Mouse (Mus musculus) midbrain, embryonic 16.5 days (tissue): ENCODE measurements around the gene Plekhh2. TPM values are rescaled to one million over a fixed set of nuclear protein-coding genes. Genes with fewer than 3 reads are reported as not detected.

Source experiments
- ATAC-seq: fragments of 200-750 bp; cut with Nextera tagmentation; 2 replicates; pipeline ENCODE4 v1.8.0; 2017; ENCODE audit warnings: moderate TSS enrichment
- H3K27ac ChIP-seq: fragments of 300-500 bp; sonication (generic); 2 replicates; pipeline ENCODE4 v1.5.1; 2014; ENCODE audit warnings: mild to moderate bottlenecking, low read length, mixed read lengths
- H3K27me3 ChIP-seq: fragments of 300-500 bp; sonication (generic); 2 replicates; pipeline ENCODE4 v1.6.1; 2014; ENCODE audit warnings: low read depth, low read length, mixed read lengths; ENCODE audit not compliant: control insufficient read depth, insufficient read depth
- H3K36me3 ChIP-seq: fragments of 300-500 bp; sonication (generic); 2 replicates; pipeline ENCODE4 v1.6.1; 2014; ENCODE audit warnings: mild to moderate bottlenecking, low read length, moderate library complexity, mixed read lengths; ENCODE audit not compliant: control insufficient read depth, insufficient read depth
- H3K4me1 ChIP-seq: fragments of 300-500 bp; sonication (generic); 2 replicates; pipeline ENCODE4 v1.6.1; 2014; ENCODE audit warnings: mild to moderate bottlenecking, low read length, mixed read lengths; ENCODE audit not compliant: control insufficient read depth, insufficient read depth
- H3K4me2 ChIP-seq: fragments of 300-500 bp; sonication (generic); 2 replicates; pipeline ENCODE4 v1.6.1; 2014; ENCODE audit warnings: mild to moderate bottlenecking, low read length, mixed read lengths
- H3K4me3 ChIP-seq: fragments of 300-500 bp; sonication (generic); 2 replicates; pipeline ENCODE4 v1.5.1; 2014; ENCODE audit warnings: low read depth, mild to moderate bottlenecking, low read length, moderate library complexity, mixed read lengths
- H3K9ac ChIP-seq: fragments of 300-500 bp; sonication (generic); 2 replicates; pipeline ENCODE4 v1.6.1; 2014; ENCODE audit warnings: low read depth, low read length, mixed read lengths
- H3K9me3 ChIP-seq: fragments of 300-500 bp; sonication (generic); replicated peaks from 2 replicates; pipeline ENCODE4 v1.6.1; 2014; ENCODE audit warnings: mild to moderate bottlenecking, low read length, mixed read lengths; ENCODE audit not compliant: control insufficient read depth, poor library complexity, severe bottlenecking
- WGBS: fragments of 180-500 bp; shearing (Covaris S2); extraction: QIAGEN DNeasy Blood & Tissue Kit; methylation state at CpG from one replicate; pipeline ENCODE4 v1.1.7; 2014; 5-methylcytosine and 5-hydroxymethylcytosine counted together
- polyA plus RNA-seq: library from polyadenylated mRNA; unstranded; fragments of >200 nt; fragmentation: Nextera tagmentation; extraction: Ambion mirVana; gene quantifications from 2 replicates; pipeline ENCODE4 v1.2.1, GENCODE M21; 2015

Gene Plekhh2
- polyA plus RNA-seq, 1 experiment from 2014 or later, result 2.3 TPM

- H3K9ac ChIP-seq, result peak overlapping the region; percentile 12
- no peaks in the 10 kb centered on the region for H3K9me3 ChIP-seq
- H3K27ac ChIP-seq, result peak overlapping the region; percentile 67
- peak overlapping the region; percentile 49 for H3K4me2 ChIP-seq
- 32% methylated on average over 10 of the region's 10 CpGs for WGBS
- no peaks in the 10 kb centered on the region for H3K27me3 ChIP-seq
- H3K4me1 ChIP-seq, result 0 out of 2 replicates have a peak, but pooled peaks cover 2% of the 10 kb centered on the region
- H3K36me3 ChIP-seq, result no peaks in the 10 kb centered on the region
- peak overlapping the region; percentile 25 for H3K4me3 ChIP-seq
- peak; percentile 83 for ATAC-seq
Measured at GRCm38 (mm10) chr17:84596015-84596441, 84.3 kb downstream of the Plekhh2 start.

GRCm38 (mm10) chr17:84596501-84596900 is 84.8 kb downstream of the Plekhh2 start:
- H3K4me3 ChIP-seq, result peak overlapping the region; percentile 25; the same call in 1 of the 2 replicates
- WGBS, result 30% methylated on average over 7 of the region's 7 CpGs
- peak overlapping the region; percentile 12; the same call in 1 of the 2 replicates for H3K9ac ChIP-seq

GRCm38 (mm10) chr17:84597859-84598258 is 86.2 kb downstream of the Plekhh2 start:
- Histone ChIP-seq H3K27ac (no peak overlapping the region), H3K9me3 (no peaks in the 10 kb centered on the region), H3K36me3 (no peaks in the 10 kb centered on the region), H3K27me3 (no peaks in the 10 kb centered on the region), H3K4me3 (no peak overlapping the region), H3K4me2 (no peak overlapping the region), H3K9ac (no peak overlapping the region), H3K4me1 (0 out of 2 replicates have a peak, but pooled peaks cover 2% of the 10 kb centered on the region)
- ATAC-seq, result no peak
- 96% methylated on average over 12 of the region's 12 CpGs for WGBS

More at GRCm38 (mm10) chr17:84596501-84596900, 84.8 kb downstream of the Plekhh2 start:
- H3K36me3 ChIP-seq, result no peaks in the 10 kb centered on the region
- no peaks in the 10 kb centered on the region for H3K9me3 ChIP-seq
- no peaks in the 10 kb centered on the region for H3K27me3 ChIP-seq
- peak overlapping the region; percentile 67 for H3K27ac ChIP-seq
- peak overlapping the region; percentile 49 for H3K4me2 ChIP-seq
- ATAC-seq, result no peak
- 0 out of 2 replicates have a peak, but pooled peaks cover 2% of the 10 kb centered on the region for H3K4me1 ChIP-seq

GRCm38 (mm10) chr17:84598928-84599327 is 87.2 kb downstream of the Plekhh2 start:
- Histone ChIP-seq H3K27ac (no peak overlapping the region), H3K36me3 (no peaks in the 10 kb centered on the region), H3K4me1 (0 out of 2 replicates have a peak, but pooled peaks cover 2% of the 10 kb centered on the region), H3K9ac (no peak overlapping the region), H3K9me3 (no peaks in the 10 kb centered on the region), H3K27me3 (no peaks in the 10 kb centered on the region), H3K4me3 (no peak overlapping the region), H3K4me2 (no peak overlapping the region)
- 93% methylated on average over 7 of the region's 7 CpGs for WGBS
- no peak for ATAC-seq

- Histone ChIP-seq H3K27ac (no peak overlapping the region), H3K27me3 (no peaks in the 10 kb centered on the region), H3K4me1 (0 out of 2 replicates have a peak, but pooled peaks cover 2% of the 10 kb centered on the region), H3K4me2 (no peak overlapping the region), H3K36me3 (no peaks in the 10 kb centered on the region), H3K9me3 (no peaks in the 10 kb centered on the region), H3K4me3 (no peak overlapping the region), H3K9ac (no peak overlapping the region)
- 77% methylated on average over 9 of the region's 9 CpGs for WGBS
- ATAC-seq, result no peak
Measured at GRCm38 (mm10) chr17:84600051-84600983, 88.6 kb downstream of the Plekhh2 start.

- Histone ChIP-seq H3K9ac (no peak overlapping the region), H3K9me3 (no peaks in the 10 kb centered on the region), H3K27me3 (no peaks in the 10 kb centered on the region), H3K36me3 (no peaks in the 10 kb centered on the region), H3K4me1 (no peaks in the 10 kb centered on the region), H3K4me2 (no peak overlapping the region), H3K4me3 (no peak overlapping the region), H3K27ac (no peak overlapping the region)
- no peak for ATAC-seq
- WGBS, result 94% methylated on average over 5 of the region's 5 CpGs
Measured at GRCm38 (mm10) chr17:84601805-84602204, 90.1 kb downstream of the Plekhh2 start.

GRCm38 (mm10) chr17:84603202-84603627 is 91.5 kb downstream of the Plekhh2 start:
- Histone ChIP-seq H3K27ac (no peak overlapping the region), H3K4me1 (no peaks in the 10 kb centered on the region), H3K36me3 (no peaks in the 10 kb centered on the region), H3K27me3 (no peaks in the 10 kb centered on the region), H3K9me3 (no peaks in the 10 kb centered on the region), H3K4me2 (no peak overlapping the region), H3K9ac (no peak overlapping the region), H3K4me3 (no peak overlapping the region)
- ATAC-seq, result no peak
- 77% methylated on average over 9 of the region's 9 CpGs for WGBS

- Histone ChIP-seq H3K27ac (no peak overlapping the region), H3K4me1 (no peaks in the 10 kb centered on the region), H3K4me2 (no peak overlapping the region), H3K4me3 (no peak overlapping the region), H3K9ac (no peak overlapping the region), H3K27me3 (no peaks in the 10 kb centered on the region), H3K9me3 (no peaks in the 10 kb centered on the region), H3K36me3 (no peaks in the 10 kb centered on the region)
- no peak for ATAC-seq
- WGBS, result 90% methylated on average over 10 of the region's 10 CpGs
Measured at GRCm38 (mm10) chr17:84603709-84604420, 92.2 kb downstream of the Plekhh2 start.
